Mouse (Mus musculus) E14TG2a.4 (cell line): ENCODE data around the gene Lpp.

Source experiments
- CTCF ChIP-seq: conservative IDR thresholded peaks from 2 replicates; pipeline ENCODE4 v1.5.1; 2014; ENCODE audit warnings: low read length
- NANOG ChIP-seq: IDR thresholded peaks from 2 replicates; pipeline ENCODE4 v1.6.1; 2014; ENCODE audit warnings: borderline replicate concordance, low read length, mixed read lengths
- POU5F1 ChIP-seq: IDR thresholded peaks from 2 replicates; pipeline ENCODE4 v1.6.1; 2014; ENCODE audit warnings: low read length, borderline replicate concordance

DNA sequence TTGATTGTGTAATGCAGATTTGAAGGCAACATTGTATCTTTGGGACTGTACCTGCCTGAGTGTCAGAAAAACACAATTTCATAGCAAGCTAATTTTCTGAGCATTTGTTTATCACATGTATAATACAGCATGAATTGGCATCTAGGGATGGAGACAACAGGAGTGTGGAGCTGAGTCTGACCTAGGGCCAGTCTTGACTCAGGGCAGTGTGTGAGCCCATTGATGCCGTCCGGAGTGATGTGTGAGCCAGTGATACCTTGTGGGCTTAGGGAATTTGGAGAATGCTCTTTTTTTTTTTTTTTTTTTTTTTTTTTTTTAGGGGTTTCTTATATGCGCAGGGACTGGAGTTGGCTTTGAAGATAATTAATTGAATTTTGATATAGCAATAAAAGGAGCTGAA lies 174.3 kb downstream of the Lpp start:
- TF ChIP-seq CTCF, result no peak
- TF ChIP-seq POU5F1, result no peak
- TF ChIP-seq NANOG, result no peak
